Mouse (Mus musculus): ENCODE measurements at regions not wholly inside any gene's neighbourhood (a gene's known extent, or its start where the extent isn't known, plus 50 kb on each side); places are given as distances from the start of the nearest gene placed in this dataset.

DNA sequence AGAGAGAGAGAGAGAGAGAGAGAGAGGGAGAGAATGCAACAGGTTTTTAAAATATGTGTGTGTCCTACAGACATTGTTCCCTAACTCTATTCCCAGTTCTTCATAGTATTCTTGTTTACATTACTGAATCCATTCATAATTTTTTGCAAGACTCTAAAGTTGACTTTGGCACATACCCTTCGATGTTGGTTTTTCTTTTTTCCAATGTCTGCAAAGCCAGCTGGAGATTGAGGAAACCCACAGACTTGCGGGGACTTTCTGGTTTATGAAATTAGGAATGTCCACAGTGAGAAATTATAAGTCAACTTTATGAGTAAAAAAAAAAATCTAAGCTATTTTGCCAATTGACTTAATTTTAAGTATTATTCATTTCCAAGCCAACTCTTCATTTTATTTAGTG lies 379.7 kb upstream of the Adamts5 start:
- H3K36me3 ChIP-seq (ENCODE audit: control insufficient read depth, insufficient read depth, low read length): no peaks in the 10 kb centered on the region
- H3K9me3 ChIP-seq (ENCODE audit: control insufficient read depth, low read depth, low read length): no peaks in the 10 kb centered on the region
- H3K4me3 ChIP-seq (ENCODE audit: low read depth, low read length): no peak overlapping the region
- H3K27ac ChIP-seq (ENCODE audit: low read length): no peak overlapping the region
- H3K4me1 ChIP-seq (ENCODE audit: control insufficient read depth, insufficient read depth, low read length): no peaks in the 10 kb centered on the region
- H3K4me2 ChIP-seq (replicated peaks; ENCODE audit: low read depth, low read length): no peak overlapping the region
- 73% methylated on average over 2 of the region's 2 CpGs for WGBS
- ATAC-seq (ENCODE audit: insufficient number of reproducible peaks, insufficient read depth, low FRiP score, low read depth): no peak
- H3K27me3 ChIP-seq (ENCODE audit: control insufficient read depth, insufficient read depth, low read length): no peaks in the 10 kb centered on the region
- no peak overlapping the region for H3K9ac ChIP-seq (replicated peaks; ENCODE audit: low read depth, low read length)

DNA sequence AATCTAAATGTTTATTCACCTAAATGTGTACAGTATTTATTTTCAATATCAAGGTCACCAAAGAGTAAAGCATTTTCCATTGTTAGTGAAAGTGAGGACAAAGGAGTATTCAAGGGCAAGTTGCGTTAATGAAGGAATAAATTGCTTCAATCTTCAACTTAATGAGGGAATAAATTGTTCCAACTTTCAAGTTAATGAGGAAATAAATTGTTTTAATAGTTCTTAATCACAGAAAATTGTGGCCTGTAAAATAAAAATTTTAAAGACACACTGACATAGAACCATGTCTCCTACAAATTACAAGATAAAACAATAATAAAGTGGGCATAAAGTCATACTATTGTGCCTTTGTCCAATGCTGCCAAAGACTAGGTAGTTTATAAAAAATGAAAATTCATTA lies 375.4 kb upstream of the Adamts5 start:
- no peaks in the 10 kb centered on the region for H3K27me3 ChIP-seq (ENCODE audit: control insufficient read depth, insufficient read depth, low read length)

DNA sequence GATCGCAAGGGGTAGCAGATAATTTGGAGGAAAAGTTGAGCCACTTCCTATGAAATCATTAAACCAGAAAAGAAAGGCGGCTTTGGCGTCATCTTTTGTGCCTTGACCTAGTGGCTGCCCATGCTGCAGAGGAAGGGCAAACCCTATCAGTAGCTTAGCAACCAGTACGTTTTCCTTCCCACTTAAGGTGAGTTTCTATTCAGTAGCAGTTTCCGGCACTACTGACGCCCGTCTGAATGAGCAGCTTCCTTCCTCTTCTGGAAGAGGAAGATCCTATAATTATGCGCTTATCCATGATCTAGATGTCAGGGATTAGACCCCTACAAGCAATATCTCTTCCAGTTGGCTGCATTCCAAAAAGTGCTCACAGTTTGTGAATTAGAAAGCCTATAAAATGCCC lies 360.0 kb upstream of the Adamts5 start:
- Histone ChIP-seq H3K4me3 (ENCODE audit: low read depth, low read length) (no peak overlapping the region), H3K9ac (replicated peaks; ENCODE audit: low read depth, low read length) (no peak overlapping the region), H3K27ac (ENCODE audit: low read length) (no peak overlapping the region), H3K36me3 (ENCODE audit: control insufficient read depth, insufficient read depth, low read length) (no peaks in the 10 kb centered on the region), H3K4me1 (ENCODE audit: control insufficient read depth, insufficient read depth, low read length) (no peaks in the 10 kb centered on the region), H3K27me3 (ENCODE audit: control insufficient read depth, insufficient read depth, low read length) (no peaks in the 10 kb centered on the region), H3K4me2 (replicated peaks; ENCODE audit: low read depth, low read length) (no peak overlapping the region), H3K9me3 (ENCODE audit: control insufficient read depth, low read depth, low read length) (no peaks in the 10 kb centered on the region)
- 56% methylated on average over 8 of the region's 8 CpGs for WGBS
- no peak for ATAC-seq (ENCODE audit: insufficient number of reproducible peaks, insufficient read depth, low FRiP score, low read depth)

More for the DNA sequence above, 375.4 kb upstream of the Adamts5 start:
- Histone ChIP-seq H3K4me2 (replicated peaks; ENCODE audit: low read depth, low read length) (no peak overlapping the region), H3K9me3 (ENCODE audit: control insufficient read depth, low read depth, low read length) (no peaks in the 10 kb centered on the region), H3K36me3 (ENCODE audit: control insufficient read depth, insufficient read depth, low read length) (no peaks in the 10 kb centered on the region), H3K27ac (ENCODE audit: low read length) (no peak overlapping the region), H3K4me3 (ENCODE audit: low read depth, low read length) (no peak overlapping the region), H3K4me1 (ENCODE audit: control insufficient read depth, insufficient read depth, low read length) (no peaks in the 10 kb centered on the region), H3K9ac (replicated peaks; ENCODE audit: low read depth, low read length) (no peak overlapping the region)
- 88% methylated on average over 1 of the region's 1 CpGs for WGBS
- no peak for ATAC-seq (ENCODE audit: insufficient number of reproducible peaks, insufficient read depth, low FRiP score, low read depth)

DNA sequence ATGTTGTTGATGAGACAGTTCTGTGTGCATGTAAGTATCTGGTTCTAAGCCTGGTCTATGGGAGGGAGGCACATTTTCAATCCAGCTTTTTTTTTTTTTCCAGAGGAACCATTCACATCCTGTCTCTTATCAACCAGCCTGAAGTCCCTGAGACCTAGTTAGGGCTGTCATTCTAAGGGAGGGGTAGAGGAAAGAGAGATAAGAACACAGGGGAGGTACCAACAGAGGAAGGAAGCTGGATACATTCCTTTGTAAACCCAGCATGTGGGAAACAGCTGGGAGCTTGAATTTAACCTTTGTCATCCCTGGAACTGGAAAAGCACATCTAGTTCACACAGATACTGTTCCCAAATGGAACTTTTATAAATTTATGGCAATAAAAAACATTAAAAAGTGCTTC lies 351.0 kb upstream of the Adamts5 start:
- Histone ChIP-seq H3K9ac (replicated peaks; ENCODE audit: low read depth, low read length) (no peak overlapping the region), H3K27me3 (ENCODE audit: control insufficient read depth, insufficient read depth, low read length) (no peaks in the 10 kb centered on the region), H3K27ac (ENCODE audit: low read length) (no peak overlapping the region), H3K4me3 (ENCODE audit: low read depth, low read length) (no peak overlapping the region), H3K36me3 (ENCODE audit: control insufficient read depth, insufficient read depth, low read length) (no peaks in the 10 kb centered on the region), H3K9me3 (ENCODE audit: control insufficient read depth, low read depth, low read length) (no peaks in the 10 kb centered on the region), H3K4me2 (replicated peaks; ENCODE audit: low read depth, low read length) (no peak overlapping the region), H3K4me1 (ENCODE audit: control insufficient read depth, insufficient read depth, low read length) (no peaks in the 10 kb centered on the region)
- 0 out of 2 replicates have a peak, but pooled peaks have one; percentile 33 for ATAC-seq (ENCODE audit: insufficient number of reproducible peaks, insufficient read depth, low FRiP score, low read depth)

- no peak overlapping the region for H3K27ac ChIP-seq (ENCODE audit: low read length)
- H3K4me2 ChIP-seq (replicated peaks; ENCODE audit: low read depth, low read length): no peak overlapping the region
- H3K36me3 ChIP-seq (ENCODE audit: control insufficient read depth, insufficient read depth, low read length): no peaks in the 10 kb centered on the region
- WGBS: 85% methylated on average over 6 of the region's 6 CpGs
- H3K9ac ChIP-seq (replicated peaks; ENCODE audit: low read depth, low read length): no peak overlapping the region
- no peak for ATAC-seq (ENCODE audit: insufficient number of reproducible peaks, insufficient read depth, low FRiP score, low read depth)
- H3K4me3 ChIP-seq (ENCODE audit: low read depth, low read length): no peak overlapping the region
- no peaks in the 10 kb centered on the region for H3K9me3 ChIP-seq (ENCODE audit: control insufficient read depth, low read depth, low read length)
- no peaks in the 10 kb centered on the region for H3K27me3 ChIP-seq (ENCODE audit: control insufficient read depth, insufficient read depth, low read length)
- no peaks in the 10 kb centered on the region for H3K4me1 ChIP-seq (ENCODE audit: control insufficient read depth, insufficient read depth, low read length)
Observed at GRCm38 (mm10) chr16:86250021-86250420, 348.4 kb upstream of the Adamts5 start.

DNA sequence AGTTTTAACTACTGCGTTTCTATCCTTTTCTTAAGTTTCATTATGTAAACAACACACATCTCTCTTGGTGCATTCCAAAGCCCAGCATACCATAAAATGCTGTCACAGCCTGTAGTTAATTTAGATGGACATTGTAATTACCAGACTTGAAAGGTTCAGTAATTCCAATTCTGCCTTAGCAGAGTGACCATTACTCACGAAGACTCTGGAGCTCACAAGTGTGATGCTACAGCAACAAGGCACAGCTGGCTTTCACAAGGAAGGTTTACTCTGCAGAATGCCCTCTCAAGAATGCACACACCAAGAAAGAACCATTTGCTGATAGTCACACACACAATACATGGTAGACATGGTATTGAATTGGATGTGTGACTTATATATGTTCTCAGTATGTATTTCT lies 342.6 kb upstream of the Adamts5 start:
- Histone ChIP-seq H3K4me1 (ENCODE audit: control insufficient read depth, insufficient read depth, low read length) (no peaks in the 10 kb centered on the region), H3K36me3 (ENCODE audit: control insufficient read depth, insufficient read depth, low read length) (no peaks in the 10 kb centered on the region), H3K4me3 (ENCODE audit: low read depth, low read length) (no peak overlapping the region), H3K9ac (replicated peaks; ENCODE audit: low read depth, low read length) (no peak overlapping the region), H3K27ac (ENCODE audit: low read length) (no peak overlapping the region), H3K4me2 (replicated peaks; ENCODE audit: low read depth, low read length) (no peak overlapping the region), H3K27me3 (ENCODE audit: control insufficient read depth, insufficient read depth, low read length) (no peaks in the 10 kb centered on the region), H3K9me3 (ENCODE audit: control insufficient read depth, low read depth, low read length) (no peaks in the 10 kb centered on the region)
- 40% methylated on average over 2 of the region's 2 CpGs for WGBS
- ATAC-seq (ENCODE audit: insufficient number of reproducible peaks, insufficient read depth, low FRiP score, low read depth): no peak

DNA sequence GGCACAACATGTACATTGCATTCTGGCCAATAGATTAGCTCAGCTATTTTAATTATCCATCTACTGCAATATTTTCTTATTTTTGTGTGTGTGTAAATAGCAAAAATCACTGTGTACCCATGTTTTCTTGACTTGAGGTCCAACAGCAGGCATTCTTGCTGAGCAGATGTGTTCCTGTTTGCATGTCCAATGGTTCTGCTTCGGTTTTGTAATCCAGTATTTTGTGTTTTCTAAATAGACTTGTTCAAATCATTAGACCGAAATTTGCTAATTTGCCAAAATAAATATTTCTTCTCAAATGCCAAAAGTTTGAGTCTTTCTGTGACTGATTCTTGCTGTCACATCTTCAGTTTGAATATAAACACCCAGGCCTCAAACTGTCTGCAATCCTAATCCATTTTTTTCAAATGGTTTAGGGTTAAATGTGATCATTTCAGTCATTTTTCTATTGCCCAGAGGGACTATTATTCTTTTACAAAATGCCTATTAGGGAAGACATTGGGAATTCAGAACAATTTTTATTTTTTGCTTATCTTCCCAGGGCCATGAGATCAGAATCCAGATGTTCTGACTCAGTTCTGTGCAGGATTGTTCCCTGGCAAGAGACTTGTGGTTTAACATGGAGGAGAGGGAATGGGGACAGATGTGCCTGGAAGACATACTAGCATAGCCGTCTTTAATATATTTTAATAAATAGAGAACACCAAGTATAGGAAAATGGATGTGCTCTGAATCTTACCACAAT lies 341.3 kb upstream of the Adamts5 start:
- Histone ChIP-seq H3K9me3 (ENCODE audit: control insufficient read depth, low read depth, low read length) (no peaks in the 10 kb centered on the region), H3K4me3 (ENCODE audit: low read depth, low read length) (no peak overlapping the region), H3K4me2 (replicated peaks; ENCODE audit: low read depth, low read length) (no peak overlapping the region), H3K27ac (ENCODE audit: low read length) (no peak overlapping the region), H3K36me3 (ENCODE audit: control insufficient read depth, insufficient read depth, low read length) (no peaks in the 10 kb centered on the region), H3K27me3 (ENCODE audit: control insufficient read depth, insufficient read depth, low read length) (no peaks in the 10 kb centered on the region), H3K9ac (replicated peaks; ENCODE audit: low read depth, low read length) (no peak overlapping the region), H3K4me1 (ENCODE audit: control insufficient read depth, insufficient read depth, low read length) (no peaks in the 10 kb centered on the region)
- WGBS: 66% methylated on average over 3 of the region's 3 CpGs
- no peak for ATAC-seq (ENCODE audit: insufficient number of reproducible peaks, insufficient read depth, low FRiP score, low read depth)

DNA sequence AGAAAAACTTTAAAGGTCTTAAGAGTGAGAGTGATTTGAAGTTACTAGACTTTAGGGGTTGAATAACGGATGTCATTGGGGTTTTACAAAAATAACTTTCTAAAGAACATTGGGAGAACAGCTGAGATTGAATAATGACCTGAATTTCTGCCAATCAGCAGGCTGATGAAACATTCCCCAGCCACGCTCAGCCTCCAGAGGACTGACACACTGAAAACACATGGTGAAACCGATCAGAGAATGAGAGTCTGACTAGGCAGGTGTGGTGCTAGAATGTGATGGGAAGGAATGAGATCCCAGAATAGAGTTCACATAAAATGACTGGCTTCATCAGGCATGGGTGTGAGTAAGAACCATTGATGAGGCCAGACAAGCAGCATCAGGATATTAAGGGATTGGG lies 321.4 kb upstream of the Adamts5 start:
- H3K9me3 ChIP-seq (ENCODE audit: control insufficient read depth, low read depth, low read length): no peaks in the 10 kb centered on the region
- H3K4me3 ChIP-seq (ENCODE audit: low read depth, low read length): no peak overlapping the region
- H3K27me3 ChIP-seq (ENCODE audit: control insufficient read depth, insufficient read depth, low read length): no peaks in the 10 kb centered on the region
- no peak overlapping the region for H3K27ac ChIP-seq (ENCODE audit: low read length)
- H3K4me2 ChIP-seq (replicated peaks; ENCODE audit: low read depth, low read length): no peak overlapping the region
- no peaks in the 10 kb centered on the region for H3K36me3 ChIP-seq (ENCODE audit: control insufficient read depth, insufficient read depth, low read length)
- no peak for ATAC-seq (ENCODE audit: insufficient number of reproducible peaks, insufficient read depth, low FRiP score, low read depth)
- no peaks in the 10 kb centered on the region for H3K4me1 ChIP-seq (ENCODE audit: control insufficient read depth, insufficient read depth, low read length)
- no peak overlapping the region for H3K9ac ChIP-seq (replicated peaks; ENCODE audit: low read depth, low read length)
- 74% methylated on average over 3 of the region's 3 CpGs for WGBS

DNA sequence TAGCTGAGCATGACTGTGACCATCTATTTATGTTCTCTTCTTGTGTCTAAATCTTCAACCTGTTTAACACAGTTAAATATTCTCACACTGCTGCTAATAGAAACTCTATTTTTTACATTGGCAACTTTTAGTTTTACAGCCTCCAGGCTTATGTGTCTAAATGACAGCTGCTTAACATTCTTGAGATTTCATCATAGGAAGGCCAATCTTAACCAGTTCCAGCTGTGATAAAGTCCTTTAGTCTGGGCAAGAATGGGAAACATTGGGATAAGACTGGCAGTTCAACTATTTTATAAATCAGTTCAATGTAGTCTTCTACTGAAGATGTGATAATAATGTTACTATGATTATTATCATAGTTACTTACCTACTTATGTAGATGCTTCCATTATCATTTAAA lies 308.9 kb upstream of the Adamts5 start:
- no peak for ATAC-seq (ENCODE audit: insufficient number of reproducible peaks, insufficient read depth, low FRiP score, low read depth)
- Histone ChIP-seq H3K27ac (ENCODE audit: low read length) (no peak overlapping the region), H3K36me3 (ENCODE audit: control insufficient read depth, insufficient read depth, low read length) (no peaks in the 10 kb centered on the region), H3K9ac (replicated peaks; ENCODE audit: low read depth, low read length) (no peak overlapping the region), H3K9me3 (ENCODE audit: control insufficient read depth, low read depth, low read length) (no peaks in the 10 kb centered on the region), H3K4me2 (replicated peaks; ENCODE audit: low read depth, low read length) (no peak overlapping the region), H3K27me3 (ENCODE audit: control insufficient read depth, insufficient read depth, low read length) (no peaks in the 10 kb centered on the region), H3K4me1 (ENCODE audit: control insufficient read depth, insufficient read depth, low read length) (no peaks in the 10 kb centered on the region), H3K4me3 (ENCODE audit: low read depth, low read length) (no peak overlapping the region)
